Mouse (Mus musculus): ENCODE measurements around the gene Fnbp4. TPM values are rescaled to one million over a fixed set of nuclear protein-coding genes. Genes with fewer than 3 reads are reported as not detected.

Fnbp4 gene
- total and polyA plus RNA-seq, 3 experiments = 33.6 to 74.0 (median 48.8) TPM

DNA sequence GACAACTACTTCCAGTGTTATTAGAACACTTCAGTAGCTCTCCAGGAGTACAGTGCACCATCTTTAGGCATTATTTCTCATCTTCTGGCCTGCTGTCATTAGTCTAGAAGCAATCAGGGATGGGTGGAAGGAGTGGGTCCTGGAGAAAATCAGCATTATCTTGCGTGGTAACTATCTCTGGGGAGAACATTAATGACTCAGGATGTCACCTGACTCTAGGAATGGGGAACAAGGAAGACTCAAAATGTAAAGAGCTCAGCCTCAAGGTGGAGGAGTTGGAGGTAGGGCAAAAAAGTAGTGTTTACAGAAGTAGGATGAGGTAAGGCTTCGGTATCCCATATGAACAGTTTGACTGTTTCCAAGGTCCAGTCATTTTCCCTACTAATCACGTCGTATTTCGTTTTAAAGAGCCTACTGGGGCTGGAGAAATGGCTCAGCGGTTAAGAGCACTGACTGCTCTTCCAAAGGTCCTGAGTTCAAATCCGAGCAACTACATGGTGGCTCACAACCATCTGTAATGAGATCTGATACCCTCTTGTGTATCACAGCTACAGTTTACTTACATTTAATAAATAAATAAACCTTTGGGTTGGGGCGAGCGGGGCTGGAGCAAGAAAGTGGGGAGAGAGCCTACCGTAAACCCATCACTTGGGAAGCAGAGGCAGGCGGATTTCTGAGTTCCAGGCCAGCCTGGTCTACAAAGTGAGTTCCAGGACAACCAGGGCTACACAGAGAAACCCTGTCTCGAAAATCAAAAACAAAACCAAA, 701 bp upstream of the Fnbp4 start:
- Histone ChIP-seq H3K79me2 (replicated peaks; ENCODE audit: control insufficient read depth, extremely low read depth, insufficient read depth, poor library complexity, severe bottlenecking) (peaks cover 42% of the 10 kb centered on the region), H3K9ac (ENCODE audit: insufficient read depth, low read depth) (peak overlapping the region; percentile 100), H3K4me2 (ENCODE audit: insufficient read depth, low read depth, poor library complexity, severe bottlenecking) (peak overlapping the region; percentile 65), H3K36me3 (replicated peaks in 1 of 2; ENCODE audit: control insufficient read depth in 1 of 2, insufficient read depth in 1 of 2, low read length in 1 of 2) (peaks cover 7 to 20% of the 10 kb centered on the region in 2 experiments), H3K9me3 (replicated peaks; ENCODE audit: low read length) (no peaks in the 10 kb centered on the region), H3K4me3 (replicated peaks in 1 of 3; ENCODE audit: low read depth in 2 of 3, low read length in 2 of 3, poor library complexity in 1 of 3) (peak overlapping the region; percentile 71 to 97 (median 92)), H3K27me3 (replicated peaks) (no peaks in the 10 kb centered on the region), H3K27ac (ENCODE audit: insufficient read depth, low read depth) (peak overlapping the region; percentile 21), H3K4me1 (ENCODE audit: control insufficient read depth in 1 of 2, insufficient read depth in 2 of 2) (peaks cover 6 to 18% of the 10 kb centered on the region in 2 experiments)
- dilution Hi-C loops (cut with MboI; ENCODE audit: extremely low pct_ligation_motif_present, extremely low pct_unique_long_range_greater_than_20kb, low sequenced_read_pairs) = no loop called here
- TF ChIP-seq KAT2A (IDR thresholded peaks at IDR 0.05; ENCODE audit: insufficient replicate concordance, low read length) = no peak
- no peak for TF ChIP-seq CTCF (conservative IDR thresholded peaks at IDR 0.05 in 1 of 2, IDR thresholded peaks at IDR 0.05 in 1 of 2; ENCODE audit: low read depth in 2 of 2, low read length in 2 of 2)
- TF ChIP-seq E2F4 (IDR thresholded peaks at IDR 0.05; ENCODE audit: insufficient replicate concordance, low read depth, low read length) = no peak
- no peak for TF ChIP-seq SMC3 (IDR thresholded peaks at IDR 0.05; ENCODE audit: low read depth, low read length)
- peak; percentile 72 for TF ChIP-seq POLR2AphosphoS2 (IDR thresholded peaks at IDR 0.05; ENCODE audit: low read depth, low read length)
- peak; percentile 31 for TF ChIP-seq USF1 (IDR thresholded peaks at IDR 0.05; ENCODE audit: low read depth, low read length)
- TF ChIP-seq RCOR1 (conservative IDR thresholded peaks at IDR 0.05; ENCODE audit: low read depth, low read length) = 0 out of 2 replicates have a peak, but pooled peaks have one; percentile 25
- TF ChIP-seq NRF1 (IDR thresholded peaks at IDR 0.05; ENCODE audit: low read depth, low read length) = no peak
- TF ChIP-seq BHLHE40 (IDR thresholded peaks at IDR 0.05; ENCODE audit: low read depth, low read length) = peak; percentile 66
- TF ChIP-seq RAD21 (IDR thresholded peaks at IDR 0.05; ENCODE audit: low read depth, low read length) = no peak
- TF ChIP-seq IRF4 (IDR thresholded peaks at IDR 0.05; ENCODE audit: low read depth, low read length) = peak; percentile 36
- TF ChIP-seq MXI1 (IDR thresholded peaks at IDR 0.05; ENCODE audit: low read depth, low read length) = no peak
- no peak for TF ChIP-seq ZC3H11A (IDR thresholded peaks at IDR 0.05; ENCODE audit: low read depth, low read length)
- no peak for TF ChIP-seq CHD2 (IDR thresholded peaks at IDR 0.05; ENCODE audit: low read length)
- TF ChIP-seq HCFC1 (IDR thresholded peaks at IDR 0.05; ENCODE audit: low read depth, low read length) = peak; percentile 28; the same call in 1 of the 2 replicates
- no peak for TF ChIP-seq ZNF384 (IDR thresholded peaks at IDR 0.05; ENCODE audit: low read depth, low read length)
- no peak for TF ChIP-seq ETS1 (conservative IDR thresholded peaks at IDR 0.05; ENCODE audit: low read depth, low read length)
- TF ChIP-seq GABPA (IDR thresholded peaks at IDR 0.05; ENCODE audit: insufficient replicate concordance, low read depth, low read length) = no peak
- no peak for TF ChIP-seq PAX5 (IDR thresholded peaks at IDR 0.05; ENCODE audit: low read length)
- TF ChIP-seq EP300 (IDR thresholded peaks at IDR 0.05; ENCODE audit: low read length) = peak; percentile 49
- 0 out of 2 replicates have a peak, but pooled peaks have one; percentile 59 for TF ChIP-seq TBP (conservative IDR thresholded peaks at IDR 0.05; ENCODE audit: low read depth, low read length)
- TF ChIP-seq MYC (IDR thresholded peaks at IDR 0.05; ENCODE audit: low read depth, low read length) = no peak
- 0 out of 2 replicates have a peak, but pooled peaks have one; percentile 36 for TF ChIP-seq TCF12 (IDR thresholded peaks at IDR 0.05; ENCODE audit: low read depth, low read length)
- TF ChIP-seq ZKSCAN1 (IDR thresholded peaks at IDR 0.05; ENCODE audit: borderline replicate concordance, low read depth, low read length) = no peak
- TF ChIP-seq ELF1 (IDR thresholded peaks at IDR 0.05; ENCODE audit: low read depth, low read length) = peak; percentile 31; the same call in 1 of the 2 replicates
- no peak; the same call in 1 of the 2 replicates for TF ChIP-seq SIN3A (IDR thresholded peaks at IDR 0.05; ENCODE audit: low read length)
- no peak for TF ChIP-seq JUN (IDR thresholded peaks at IDR 0.05; ENCODE audit: insufficient read depth, low read depth, low read length)
- 0 out of 2 replicates have a peak, but pooled peaks have one; percentile 32 for TF ChIP-seq NELFE (IDR thresholded peaks at IDR 0.05; ENCODE audit: low read depth, low read length)
- TF ChIP-seq MAZ (IDR thresholded peaks at IDR 0.05; ENCODE audit: low read depth, low read length) = no peak
- TF ChIP-seq MEF2A (IDR thresholded peaks at IDR 0.05; ENCODE audit: borderline replicate concordance, low read depth, low read length) = peak; percentile 29; the same call in 1 of the 2 replicates
- peak; percentile 39; the same call in 1 of the 2 replicates for TF ChIP-seq MAX (IDR thresholded peaks at IDR 0.05; ENCODE audit: low read length)
- 0 out of 2 replicates have a peak, but pooled peaks have one; percentile 36 for TF ChIP-seq JUND (conservative IDR thresholded peaks at IDR 0.05; ENCODE audit: low read depth, low read length)
- TF ChIP-seq USF2 (conservative IDR thresholded peaks at IDR 0.05; ENCODE audit: low read depth, low read length) = no peak
- peak; percentile 92 for TF ChIP-seq CHD1 (IDR thresholded peaks at IDR 0.05; ENCODE audit: low read depth, low read length)
- TF ChIP-seq ZMIZ1 (IDR thresholded peaks at IDR 0.05; ENCODE audit: low read depth, low read length) = no peak
- peak; percentile 25; the same call in 1 of the 2 replicates for TF ChIP-seq POLR2A (IDR thresholded peaks at IDR 0.05; ENCODE audit: low read depth, low read length)
- 0 out of 2 replicates have a peak, but pooled peaks have one; percentile 15 for TF ChIP-seq MAFK (IDR thresholded peaks at IDR 0.05; ENCODE audit: insufficient replicate concordance, low read length)
- TF ChIP-seq UBTF (IDR thresholded peaks at IDR 0.05; ENCODE audit: low read depth, low read length) = no peak
- in situ Hi-C loops (cut with MboI; ENCODE audit: low pct_ligation_motif_present, low pct_unique_long_range_greater_than_20kb, low sequenced_read_pairs) = no loop called here
- peak; percentile 54 for DNase-seq (ENCODE audit: extremely low read depth)
